Mouse (Mus musculus) erythroblast, embryonic 14.5 days (primary cell): ENCODE data around the gene Ptpa.

ENCODE experiments used
- GATA1 ChIP-seq: IDR thresholded peaks from 2 replicates; pipeline ENCODE4 v1.6.1; 2012; ENCODE audit warnings: low read length, inconsistent platforms, mixed read lengths
- TAL1 ChIP-seq: IDR thresholded peaks from 3 replicates; pipeline ENCODE4 v1.6.1; 2012; ENCODE audit warnings: low read length, inconsistent platforms, mixed read lengths

- TF ChIP-seq TAL1 (no peak), GATA1 (no peak)
These were observed 40.5 kb downstream of the Ptpa start for GRCm38 (mm10) chr2:30456104-30456980.
